Mouse (Mus musculus) kidney, embryonic 14.5 days (tissue): ENCODE results near the gene Ptpn5. TPM values are rescaled to one million over a fixed set of nuclear protein-coding genes. Genes with fewer than 3 reads are reported as not detected.
A peak's percentile ranks its signal among the peaks of the same experiment; 100 is the strongest.

Experiments used
- ATAC-seq: fragments of 200-750 bp; cut with Nextera tagmentation; 2 replicates; pipeline ENCODE4 v1.8.0; 2017; ENCODE audit warnings: moderate number of reproducible peaks, mild to moderate bottlenecking, moderate TSS enrichment, moderate library complexity; ENCODE audit not compliant: low FRiP score, low TSS enrichment
- H3K27ac ChIP-seq: fragments of 300-500 bp; sonication (generic); 2 replicates; pipeline ENCODE4 v1.5.1; 2014; ENCODE audit warnings: low read depth, mild to moderate bottlenecking, low read length, moderate library complexity, mixed read lengths
- H3K27me3 ChIP-seq: fragments of 300-500 bp; sonication (generic); 2 replicates; pipeline ENCODE4 v1.6.1; 2014; ENCODE audit warnings: mild to moderate bottlenecking, low read length; ENCODE audit not compliant: control insufficient read depth, insufficient read depth
- H3K36me3 ChIP-seq: fragments of 300-500 bp; sonication (generic); 2 replicates; pipeline ENCODE4 v1.6.1; 2014; ENCODE audit warnings: low read length, mixed read lengths; ENCODE audit not compliant: control insufficient read depth, insufficient read depth
- H3K4me1 ChIP-seq: fragments of 300-500 bp; sonication (generic); 2 replicates; pipeline ENCODE4 v1.6.1; 2014; ENCODE audit warnings: low read length, mixed read lengths; ENCODE audit not compliant: control insufficient read depth, insufficient read depth
- H3K4me2 ChIP-seq: fragments of 300-500 bp; sonication (generic); replicated peaks from 2 replicates; pipeline ENCODE4 v1.6.1; 2014; ENCODE audit warnings: low read depth, mild to moderate bottlenecking, low read length
- H3K4me3 ChIP-seq: fragments of 300-500 bp; sonication (generic); 2 replicates; pipeline ENCODE4 v1.5.1; 2014; ENCODE audit warnings: mild to moderate bottlenecking, low read length
- H3K9ac ChIP-seq: fragments of 300-500 bp; sonication (generic); 2 replicates; pipeline ENCODE4 v1.6.1; 2014; ENCODE audit warnings: low read depth, mild to moderate bottlenecking, low read length, moderate library complexity
- H3K9me3 ChIP-seq: fragments of 300-500 bp; sonication (generic); 2 replicates; pipeline ENCODE4 v1.6.1; 2016; ENCODE audit warnings: low read length; ENCODE audit not compliant: control insufficient read depth
- WGBS: fragments of 180-500 bp; shearing (Covaris S2); extraction: QIAGEN DNeasy Blood & Tissue Kit; methylation state at CpG from one replicate; pipeline ENCODE4 v1.1.7; 2014; 5-methylcytosine and 5-hydroxymethylcytosine counted together
- polyA plus RNA-seq: library from polyadenylated mRNA; unstranded; fragments of >200 nt; fragmentation: Nextera tagmentation; extraction: Ambion mirVana; gene quantifications from 2 replicates; pipeline ENCODE4 v1.2.1, GENCODE M21; 2014

Ptpn5 gene
- polyA plus RNA-seq, 1 experiment from 2014 or later = 0.57 TPM

- H3K9me3 ChIP-seq = no peaks in the 10 kb centered on the region
- no peaks in the 10 kb centered on the region for H3K4me1 ChIP-seq
- H3K4me3 ChIP-seq = no peak overlapping the region
- H3K27me3 ChIP-seq = no peaks in the 10 kb centered on the region
- ATAC-seq = no peak
- H3K9ac ChIP-seq = no peak overlapping the region
- H3K4me2 ChIP-seq = no peak overlapping the region
- H3K27ac ChIP-seq = no peak overlapping the region
- 53% methylated on average over 3 of the region's 3 CpGs for WGBS
- H3K36me3 ChIP-seq = no peaks in the 10 kb centered on the region
These were observed 52.6 kb downstream of the Ptpn5 start for GRCm38 (mm10) chr7:47080868-47081267.

GRCm38 (mm10) chr7:47077451-47077850 lies 56.0 kb downstream of the Ptpn5 start:
- H3K36me3 ChIP-seq = no peaks in the 10 kb centered on the region
- no peak overlapping the region for H3K4me3 ChIP-seq
- H3K9me3 ChIP-seq = no peaks in the 10 kb centered on the region
- no peak overlapping the region for H3K4me2 ChIP-seq
- H3K4me1 ChIP-seq = peaks cover 10% of the 10 kb centered on the region; the same call in 1 of the 2 replicates
- H3K9ac ChIP-seq = no peak overlapping the region
- 69% methylated on average over 8 of the region's 8 CpGs for WGBS
- no peaks in the 10 kb centered on the region for H3K27me3 ChIP-seq
- no peak for ATAC-seq
- no peak overlapping the region for H3K27ac ChIP-seq

- Histone ChIP-seq H3K36me3 (no peaks in the 10 kb centered on the region), H3K4me3 (no peak overlapping the region), H3K4me2 (no peak overlapping the region), H3K4me1 (peaks cover 13% of the 10 kb centered on the region; the same call in 1 of the 2 replicates), H3K27ac (no peak overlapping the region), H3K9me3 (no peaks in the 10 kb centered on the region), H3K27me3 (no peaks in the 10 kb centered on the region), H3K9ac (no peak overlapping the region)
- 72% methylated on average over 3 of the region's 3 CpGs for WGBS
- no peak for ATAC-seq
These were observed 56.8 kb downstream of the Ptpn5 start for GRCm38 (mm10) chr7:47076729-47077128.

- ATAC-seq = no peak
- Histone ChIP-seq H3K4me1 (peaks cover 13% of the 10 kb centered on the region; the same call in 1 of the 2 replicates), H3K9me3 (no peaks in the 10 kb centered on the region), H3K9ac (no peak overlapping the region), H3K27me3 (no peaks in the 10 kb centered on the region), H3K4me2 (no peak overlapping the region), H3K36me3 (no peaks in the 10 kb centered on the region), H3K27ac (no peak overlapping the region), H3K4me3 (no peak overlapping the region)
- WGBS = 93% methylated on average over 6 of the region's 6 CpGs
These were observed 57.3 kb downstream of the Ptpn5 start for GRCm38 (mm10) chr7:47076193-47076592.

GRCm38 (mm10) chr7:47073536-47074521 lies 59.7 kb downstream of the Ptpn5 start:
- peak; percentile 84 for ATAC-seq

GRCm38 (mm10) chr7:47072551-47072950 lies 60.9 kb downstream of the Ptpn5 start:
- peak overlapping the region; percentile 68; the same call in 1 of the 2 replicates for H3K27ac ChIP-seq
- ATAC-seq = peak; percentile 4; the same call in 1 of the 2 replicates
- no peak overlapping the region for H3K4me3 ChIP-seq
- H3K36me3 ChIP-seq = no peaks in the 10 kb centered on the region
- no peaks in the 10 kb centered on the region for H3K9me3 ChIP-seq
- no peak overlapping the region for H3K9ac ChIP-seq
- H3K4me2 ChIP-seq = no peak overlapping the region
- peaks cover 13% of the 10 kb centered on the region; the same call in 1 of the 2 replicates for H3K4me1 ChIP-seq
- no peaks in the 10 kb centered on the region for H3K27me3 ChIP-seq
- WGBS = 75% methylated on average over 5 of the region's 5 CpGs

More at GRCm38 (mm10) chr7:47073536-47074521, 59.7 kb downstream of the Ptpn5 start:
- peak overlapping the region; percentile 68; the same call in 1 of the 2 replicates for H3K27ac ChIP-seq
- peaks cover 13% of the 10 kb centered on the region; the same call in 1 of the 2 replicates for H3K4me1 ChIP-seq
- H3K9ac ChIP-seq = no peak overlapping the region
- H3K27me3 ChIP-seq = no peaks in the 10 kb centered on the region
- H3K36me3 ChIP-seq = no peaks in the 10 kb centered on the region
- 22% methylated on average over 18 of the region's 18 CpGs for WGBS
- no peaks in the 10 kb centered on the region for H3K9me3 ChIP-seq
- no peak overlapping the region for H3K4me2 ChIP-seq
- no peak overlapping the region for H3K4me3 ChIP-seq

- Histone ChIP-seq H3K27me3 (no peaks in the 10 kb centered on the region), H3K27ac (no peak overlapping the region), H3K36me3 (no peaks in the 10 kb centered on the region), H3K9ac (no peak overlapping the region), H3K4me1 (peaks cover 4% of the 10 kb centered on the region; the same call in 1 of the 2 replicates), H3K9me3 (no peaks in the 10 kb centered on the region), H3K4me3 (no peak overlapping the region), H3K4me2 (no peak overlapping the region)
- WGBS = 54% methylated on average over 5 of the region's 5 CpGs
- ATAC-seq = no peak
These were observed 65.6 kb downstream of the Ptpn5 start for GRCm38 (mm10) chr7:47067879-47068278.

- Histone ChIP-seq H3K9ac (no peak overlapping the region), H3K9me3 (no peaks in the 10 kb centered on the region), H3K4me2 (no peak overlapping the region), H3K36me3 (no peaks in the 10 kb centered on the region), H3K27me3 (no peaks in the 10 kb centered on the region), H3K4me1 (no peaks in the 10 kb centered on the region), H3K4me3 (no peak overlapping the region), H3K27ac (no peak overlapping the region)
- WGBS = 79% methylated on average over 3 of the region's 3 CpGs
- no peak for ATAC-seq
These were observed 66.5 kb downstream of the Ptpn5 start for GRCm38 (mm10) chr7:47066942-47067341.

GRCm38 (mm10) chr7:47061560-47061959 lies 71.9 kb downstream of the Ptpn5 start:
- Histone ChIP-seq H3K36me3 (no peaks in the 10 kb centered on the region), H3K4me1 (no peaks in the 10 kb centered on the region), H3K4me2 (no peak overlapping the region), H3K9ac (no peak overlapping the region), H3K27ac (no peak overlapping the region), H3K4me3 (no peak overlapping the region), H3K27me3 (no peaks in the 10 kb centered on the region), H3K9me3 (no peaks in the 10 kb centered on the region)
- 83% methylated on average over 5 of the region's 5 CpGs for WGBS
- ATAC-seq = no peak
